Mouse (Mus musculus) ES-Bruce4 (cell line): ENCODE measurements around the gene Acp5.

ENCODE experiments used
- CTCF ChIP-seq: IDR thresholded peaks from one replicate; pipeline ENCODE4 v1.8.1; 2011; ENCODE audit warnings: low read depth, low read length
- EP300 ChIP-seq: IDR thresholded peaks from 2 replicates; pipeline ENCODE4 v1.6.1; 2011; ENCODE audit warnings: low read depth, low read length; ENCODE audit not compliant: insufficient read depth
- POLR2A ChIP-seq: IDR thresholded peaks from one replicate; pipeline ENCODE4 v1.8.1; 2011; ENCODE audit warnings: low read length; ENCODE audit not compliant: insufficient read depth

- peak; percentile 100 for TF ChIP-seq EP300
- no peak for TF ChIP-seq CTCF
- peak; percentile 29 for TF ChIP-seq POLR2A
These were observed 25.8 kb upstream of the Acp5 start for GRCm38 (mm10) chr9:22161299-22161698.
